Mouse (Mus musculus): ENCODE measurements around the gene 1600014C23Rik. TPM values are rescaled to one million over a fixed set of nuclear protein-coding genes. Genes with fewer than 3 reads are reported as not detected.

1600014C23Rik gene
- total RNA-seq, 2 experiments from 2014 or later: not detected

DNA sequence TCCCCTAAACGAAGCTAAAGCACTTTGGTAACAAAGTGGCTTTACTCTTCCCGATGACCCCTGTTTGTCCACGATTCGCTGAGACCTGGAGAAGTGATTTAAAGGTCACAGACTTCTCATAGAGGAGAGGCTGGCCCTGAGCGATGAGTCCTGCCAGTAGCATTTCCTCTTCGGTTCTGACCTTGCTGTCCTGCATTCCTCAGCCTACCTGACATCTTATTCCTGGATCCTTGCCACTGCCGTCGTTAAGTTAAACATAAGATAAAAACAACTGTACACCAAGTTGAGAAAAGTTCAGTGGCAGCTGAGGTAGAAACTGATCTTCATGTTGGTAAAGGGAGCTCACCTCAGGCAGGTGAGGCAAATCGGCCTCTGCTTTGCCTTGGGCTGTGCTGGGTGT lies 44.5 kb downstream of the 1600014C23Rik start:
- DNase-seq: no peak

DNA sequence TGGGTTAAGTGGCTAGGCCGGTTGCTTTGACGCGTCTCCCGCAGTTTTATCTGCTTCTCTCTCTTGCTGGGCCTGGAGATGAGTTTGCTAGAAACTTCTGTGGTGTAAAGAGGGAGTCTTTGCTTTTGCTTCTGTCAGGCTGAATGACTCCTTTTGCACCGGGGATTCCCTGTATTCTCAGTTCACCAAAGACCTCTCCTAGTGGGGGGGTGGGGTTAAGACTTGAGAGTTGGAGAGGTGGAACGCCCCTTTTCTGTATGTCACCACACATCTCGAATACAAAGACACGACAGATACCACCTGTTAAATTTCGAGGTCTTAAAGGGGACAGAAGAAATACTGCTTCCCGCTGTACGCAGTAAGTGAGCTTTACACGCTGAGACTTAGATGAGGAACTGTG lies 46.9 kb downstream of the 1600014C23Rik start, which contains the start of gene Tmem63b:
Gene Tmem63b (minus strand): TSS at position 190 of the 400 bp plus-strand sequence.
- no peak for DNase-seq

DNA sequence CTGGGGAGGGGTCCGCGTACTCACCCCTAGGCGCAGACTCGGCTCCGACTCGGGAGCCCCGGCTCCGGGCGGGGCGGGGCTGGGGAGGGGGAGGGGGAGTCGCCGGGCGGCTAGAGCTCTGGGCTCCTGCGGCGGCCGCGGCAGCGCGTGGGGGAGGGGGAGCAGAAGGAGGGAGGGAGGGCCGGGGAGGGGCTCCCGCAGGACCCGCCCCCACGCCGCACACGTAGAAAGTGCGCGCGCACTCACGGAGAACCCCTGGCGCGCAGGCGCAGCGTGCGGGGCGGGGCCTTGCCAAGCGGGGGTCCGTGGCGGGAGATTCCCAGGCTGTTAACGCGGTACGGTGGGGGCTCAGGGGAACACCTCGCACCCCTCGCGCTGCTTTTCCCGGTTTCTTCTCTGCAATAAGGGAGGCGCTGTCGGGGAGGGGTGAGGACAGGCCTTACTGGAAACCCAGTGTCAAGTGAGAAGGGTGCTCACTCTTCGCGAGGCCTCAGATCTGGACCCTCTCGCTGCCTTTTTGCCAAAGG lies 47.5 kb downstream of the 1600014C23Rik start, which contains the start of gene Mrpl14:
Gene Mrpl14 (plus strand): TSS at position 230 of the 527 bp plus-strand sequence.
- peak; percentile 87 to 88 for DNase-seq

DNA sequence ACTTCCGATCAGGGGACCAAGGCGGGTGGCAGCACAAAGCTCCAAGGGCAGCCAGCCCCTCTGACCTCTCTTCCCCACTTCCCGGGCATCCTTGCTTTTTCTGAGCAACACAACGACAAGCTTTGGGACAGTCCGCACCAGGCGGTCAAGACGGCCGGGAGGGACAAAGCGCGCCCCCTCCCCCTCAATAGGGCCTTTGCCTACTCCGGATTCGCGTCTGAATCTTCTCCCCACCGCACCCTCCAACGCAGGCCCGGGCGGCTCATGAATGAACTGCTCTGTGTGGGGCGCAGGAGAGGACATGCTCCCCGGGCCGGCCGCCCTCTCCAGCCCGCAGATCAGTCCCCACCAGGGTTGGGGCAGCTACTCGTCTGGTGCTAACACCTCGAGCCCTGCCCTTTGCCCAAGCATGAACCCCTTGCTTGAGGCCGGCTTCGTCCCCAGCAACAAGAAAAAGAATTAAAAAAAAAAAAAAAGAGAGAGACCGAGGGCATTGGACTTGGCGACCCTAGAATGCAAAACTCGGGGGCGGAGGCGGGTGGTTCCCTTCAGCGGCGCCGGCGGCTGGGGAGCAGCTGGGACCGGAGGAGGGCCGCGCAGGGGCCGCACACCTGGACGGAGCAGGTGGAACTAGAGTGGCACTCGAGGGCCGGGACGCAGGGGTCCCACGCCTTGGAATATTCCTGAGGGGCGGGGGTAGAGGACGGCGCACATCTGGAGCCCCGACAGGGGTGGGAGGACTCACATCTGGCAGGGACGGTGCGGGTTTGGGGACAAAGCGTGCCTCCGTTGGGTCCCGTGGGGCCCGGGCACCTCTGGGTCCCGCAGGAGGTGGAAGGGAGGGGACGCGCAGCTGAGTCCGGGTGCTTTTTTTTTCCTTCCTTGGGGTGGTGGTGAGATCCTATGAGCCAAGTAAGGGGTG lies 48.2 kb downstream of the 1600014C23Rik start:
- peak; percentile 50 to 55 for DNase-seq

- DNase-seq: no peak
Measured at GRCm38 (mm10) chr17:45684667-45685131, 48.9 kb downstream of the 1600014C23Rik start.

Other genes starting within 250 kb of the 1600014C23Rik start
- gene Aars2, start 227.0 kb downstream of the 1600014C23Rik start, total RNA-seq (2021): 10 to 100 TPM; 22.7 to 25.4 TPM
- under 1 TPM; 0.43 to 0.65 TPM for gene Tcte1, start 210.4 kb downstream of the 1600014C23Rik start, total RNA-seq (2021)
- gene Tmem151b, start 184.2 kb downstream of the 1600014C23Rik start, total RNA-seq (2021): 100 to 1,000 TPM; 106 to 112 TPM
- 1 to 10 TPM; 2.6 to 3.4 TPM for gene Nfkbie, start 178.1 kb downstream of the 1600014C23Rik start, total RNA-seq (2021)
- 10 to 100 TPM; 28.2 to 29.4 TPM for gene Slc35b2, start 170.0 kb downstream of the 1600014C23Rik start, total RNA-seq (2021)
- 1,000 to 10,000 TPM; 1,811 to 1,865 TPM for gene Hsp90ab1, start 160.6 kb downstream of the 1600014C23Rik start, total RNA-seq (2021)
- 10 to 100 TPM; 20.8 to 21.5 TPM for gene Slc29a1, start 134.2 kb downstream of the 1600014C23Rik start, total RNA-seq (2021)
- not detected for gene Mymx, start 131.7 kb downstream of the 1600014C23Rik start, total RNA-seq (2021)
- 1 to 10 TPM in 1 of 2 experiments, under 1 TPM in 1; 0.22 to 1.4 TPM for gene Capn11, start 74.5 kb downstream of the 1600014C23Rik start, total RNA-seq (2021)
- gene Mrpl14, start 47.5 kb downstream of the 1600014C23Rik start, total RNA-seq (2021): 10 to 100 TPM; 39.5 to 43.9 TPM
- 100 to 1,000 TPM; 171 to 180 TPM for gene Tmem63b, start 46.9 kb downstream of the 1600014C23Rik start, total RNA-seq (2021)

All from layer of hippocampus, postnatal 36 days (tissue).